ENCODE assay signal across 15 mouse cellular contexts in genomic region chr8:120466266-120466665, GRCm38 (mm10).
DNase-seq lines count a peak whose midpoint lies in the region; ATAC-seq and TF ChIP-seq lines count a peak whose summit lies in the region.
"Had no signal": no experiment of that assay in that cellular context is flagged by ENCODE, and none has a peak within 500 bp of the region (broad histone marks: within the 10 kb centered on the region; RNA-seq: fewer than 3 reads in every experiment).

No protein-coding gene starts in this region.

- H3K4me2 ChIP-seq in forebrain, embryonic 11.5 days (ENCODE audit: low read depth, low read length, severe bottlenecking): no peak overlapping the region
- H3K4me2 ChIP-seq in forebrain, postnatal 0 days (ENCODE audit: low read depth): no peak overlapping the region
- H3K4me2 ChIP-seq in lung, embryonic 15.5 days: 0 out of 2 replicates have a peak overlapping the region, but pooled peaks have one; percentile 34
- H3K4me2 ChIP-seq in forebrain, embryonic 12.5 days: no peak overlapping the region
- no peak overlapping the region for H3K4me2 ChIP-seq in midbrain, embryonic 15.5 days
- H3K4me2 ChIP-seq: liver, embryonic 15.5 days; neural tube, embryonic 12.5 days had no signal

- 0 out of 2 replicates have a peak overlapping the region, but pooled peaks have one; percentile 12 for H3K27ac ChIP-seq in forebrain, embryonic 11.5 days (ENCODE audit: low read depth, low read length)
- no peak overlapping the region for H3K27ac ChIP-seq in forebrain, postnatal 0 days (ENCODE audit: low read depth, low read length)
- peak overlapping the region; percentile 60 for H3K27ac ChIP-seq in lung, embryonic 15.5 days
- peak overlapping the region; percentile 76 for H3K27ac ChIP-seq in forebrain, embryonic 12.5 days
- peak overlapping the region; percentile 62; the same call in 1 of the 2 replicates for H3K27ac ChIP-seq in midbrain, embryonic 15.5 days
- H3K27ac ChIP-seq: liver, embryonic 15.5 days had no signal

- 49% methylated on average over 10 of the region's 10 CpGs for WGBS in forebrain, embryonic 11.5 days
- 65% methylated on average over 10 of the region's 10 CpGs for WGBS in forebrain, postnatal 0 days
- 68% methylated on average over 10 of the region's 10 CpGs for WGBS in lung, embryonic 15.5 days
- WGBS in forebrain, embryonic 12.5 days: 48% methylated on average over 10 of the region's 10 CpGs
- WGBS in midbrain, embryonic 15.5 days: 57% methylated on average over 10 of the region's 10 CpGs

- no peaks in the 10 kb centered on the region for H3K9me3 ChIP-seq in forebrain, embryonic 11.5 days (ENCODE audit: control insufficient read depth, low read length)
- no peaks in the 10 kb centered on the region for H3K9me3 ChIP-seq in forebrain, postnatal 0 days (ENCODE audit: low read length)
- H3K9me3 ChIP-seq in lung, embryonic 15.5 days: no peaks in the 10 kb centered on the region
- no peaks in the 10 kb centered on the region for H3K9me3 ChIP-seq in forebrain, embryonic 12.5 days
- H3K9me3 ChIP-seq in midbrain, embryonic 15.5 days: no peaks in the 10 kb centered on the region
- H3K9me3 ChIP-seq: liver, embryonic 15.5 days had no signal

- no peaks in the 10 kb centered on the region for H3K36me3 ChIP-seq in forebrain, embryonic 11.5 days (ENCODE audit: control insufficient read depth, insufficient read depth, low read length)
- H3K36me3 ChIP-seq in forebrain, postnatal 0 days (ENCODE audit: insufficient read depth): no peaks in the 10 kb centered on the region
- H3K36me3 ChIP-seq in lung, embryonic 15.5 days: no peaks in the 10 kb centered on the region
- H3K36me3 ChIP-seq in forebrain, embryonic 12.5 days (replicated peaks): no peaks in the 10 kb centered on the region
- no peaks in the 10 kb centered on the region for H3K36me3 ChIP-seq in midbrain, embryonic 15.5 days (replicated peaks)
- H3K36me3 ChIP-seq: G1E; liver, embryonic 15.5 days; neural tube, embryonic 12.5 days had no signal

- peaks cover 24% of the 10 kb centered on the region for H3K4me1 ChIP-seq in forebrain, embryonic 11.5 days (replicated peaks; ENCODE audit: control insufficient read depth, insufficient read depth, low read length)
- H3K4me1 ChIP-seq in forebrain, postnatal 0 days (ENCODE audit: insufficient read depth): no peaks in the 10 kb centered on the region
- H3K4me1 ChIP-seq in lung, embryonic 15.5 days: peaks cover 63% of the 10 kb centered on the region
- peaks cover 55% of the 10 kb centered on the region for H3K4me1 ChIP-seq in forebrain, embryonic 12.5 days
- H3K4me1 ChIP-seq in midbrain, embryonic 15.5 days: peaks cover 42% of the 10 kb centered on the region

- H3K27me3 ChIP-seq in forebrain, embryonic 11.5 days (ENCODE audit: control insufficient read depth, insufficient read depth, low read length): no peaks in the 10 kb centered on the region
- H3K27me3 ChIP-seq in forebrain, postnatal 0 days (ENCODE audit: insufficient read depth, low read length): no peaks in the 10 kb centered on the region
- no peaks in the 10 kb centered on the region for H3K27me3 ChIP-seq in lung, embryonic 15.5 days
- peaks cover 14% of the 10 kb centered on the region; the same call in 1 of the 2 replicates for H3K27me3 ChIP-seq in forebrain, embryonic 12.5 days
- 0 out of 2 replicates have a peak, but pooled peaks cover 6% of the 10 kb centered on the region for H3K27me3 ChIP-seq in midbrain, embryonic 15.5 days (replicated peaks)
- H3K27me3 ChIP-seq: neural tube, embryonic 12.5 days had no signal

- H3K9ac ChIP-seq in forebrain, embryonic 11.5 days (ENCODE audit: low read length): no peak overlapping the region
- H3K9ac ChIP-seq in forebrain, postnatal 0 days: no peak overlapping the region
- H3K9ac ChIP-seq in lung, embryonic 15.5 days: no peak overlapping the region
- 0 out of 2 replicates have a peak overlapping the region, but pooled peaks have one; percentile 5 for H3K9ac ChIP-seq in forebrain, embryonic 12.5 days
- no peak overlapping the region for H3K9ac ChIP-seq in midbrain, embryonic 15.5 days
- H3K9ac ChIP-seq: liver, embryonic 15.5 days; neural tube, embryonic 12.5 days had no signal

- TF ChIP-seq CTCF in forebrain, postnatal 0 days (IDR thresholded peaks at IDR 0.05; ENCODE audit: low read depth): no peak

- DNase-seq in forebrain, embryonic 11.5 days (ENCODE audit: low spot score): no peak
- DNase-seq in forebrain, postnatal 0 days: no peak
- DNase-seq in lung, adult 18-20 months: no peak
- DNase-seq in ovary, postnatal 14 days (ENCODE audit: low spot score): no peak
- DNase-seq: cerebellum, adult 9-10 months; kidney, adult 11 months; kidney, postnatal 25 days had no signal

- ATAC-seq in forebrain, embryonic 11.5 days (replicated peaks; ENCODE audit: low FRiP score): no peak
- no peak for ATAC-seq in forebrain, postnatal 0 days
- ATAC-seq in lung, embryonic 15.5 days (ENCODE audit: borderline replicate concordance, extremely low read depth, low FRiP score, low TSS enrichment): no peak
- ATAC-seq in forebrain, embryonic 12.5 days (ENCODE audit: low FRiP score): no peak
- no peak for ATAC-seq in midbrain, embryonic 15.5 days (replicated peaks)
- ATAC-seq in erythroblast, adult 5-6 weeks (replicated peaks; ENCODE audit: low FRiP score, poor library complexity, severe bottlenecking): no peak

- no peak overlapping the region for H3K4me3 ChIP-seq in forebrain, embryonic 11.5 days (ENCODE audit: low read depth, low read length)
- H3K4me3 ChIP-seq in forebrain, postnatal 0 days (ENCODE audit: low read depth, low read length): no peak overlapping the region
- no peak overlapping the region for H3K4me3 ChIP-seq in lung, embryonic 15.5 days
- H3K4me3 ChIP-seq in forebrain, embryonic 12.5 days (replicated peaks): no peak overlapping the region
- H3K4me3 ChIP-seq in midbrain, embryonic 15.5 days: no peak overlapping the region
- H3K4me3 ChIP-seq: liver, embryonic 15.5 days; megakaryocyte, embryonic 14.5 days; neural tube, embryonic 12.5 days had no signal
